21 mouse cellular contexts compared by ENCODE assay signal in the genomic region with DNA sequence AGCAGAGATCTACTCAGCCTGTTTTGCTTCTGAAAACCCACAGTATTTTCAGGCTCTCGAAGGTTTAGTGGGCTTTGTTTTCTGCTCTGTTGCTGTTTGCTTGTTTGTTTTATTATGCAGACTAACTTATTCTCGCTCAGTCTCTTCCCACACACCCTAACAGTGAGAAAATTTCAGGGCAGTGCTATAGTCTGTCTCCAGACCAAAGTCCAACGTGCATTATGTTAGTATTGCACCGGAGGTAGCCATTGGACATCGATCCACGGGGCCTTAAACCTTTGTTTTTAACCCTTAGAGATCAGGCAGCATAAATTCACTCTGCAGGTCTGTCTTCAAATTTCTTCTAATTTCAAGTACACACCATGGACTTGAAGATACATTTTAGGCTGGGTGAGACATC. TPM values are rescaled to one million over a fixed set of nuclear protein-coding genes. Genes with fewer than 3 reads are reported as not detected.
DNase-seq lines count a peak whose midpoint lies in the region; ATAC-seq and TF ChIP-seq lines count a peak whose summit lies in the region.
"Had no signal": no experiment of that assay in that cellular context is flagged by ENCODE, and none has a peak within 500 bp of the region (broad histone marks: within the 10 kb centered on the region; RNA-seq: fewer than 3 reads in every experiment).

No protein-coding gene starts in this region.

- 0 out of 2 replicates have a peak overlapping the region, but pooled peaks have one; percentile 5 for H3K4me2 ChIP-seq in intestine, embryonic 14.5 days (ENCODE audit: low read length)
- H3K4me2 ChIP-seq in liver, embryonic 12.5 days, result peak overlapping the region; percentile 62
- no peak overlapping the region for H3K4me2 ChIP-seq in hindbrain, embryonic 14.5 days (replicated peaks)
- H3K4me2 ChIP-seq: midbrain, embryonic 12.5 days had no signal

- no peak overlapping the region for H3K4me3 ChIP-seq in layer of hippocampus, adult 2 months
- H3K4me3 ChIP-seq in intestine, embryonic 14.5 days (ENCODE audit: low read depth, low read length), result no peak overlapping the region
- H3K4me3 ChIP-seq in liver, embryonic 12.5 days, result no peak overlapping the region
- no peak overlapping the region for H3K4me3 ChIP-seq in olfactory bulb, adult 2 months (ENCODE audit: insufficient read depth, low read depth, low read length)
- H3K4me3 ChIP-seq in hindbrain, embryonic 14.5 days (replicated peaks; ENCODE audit: low read length), result no peak overlapping the region
- H3K4me3 ChIP-seq: forebrain, embryonic 10.5 days; midbrain, embryonic 12.5 days had no signal

- no peaks in the 10 kb centered on the region for H3K36me3 ChIP-seq in intestine, embryonic 14.5 days (ENCODE audit: control insufficient read depth, insufficient read depth, low read length)
- no peaks in the 10 kb centered on the region for H3K36me3 ChIP-seq in liver, embryonic 12.5 days
- peaks cover 6% of the 10 kb centered on the region for H3K36me3 ChIP-seq in hindbrain, embryonic 14.5 days (replicated peaks; ENCODE audit: control insufficient read depth, insufficient read depth)

- no peaks in the 10 kb centered on the region for H3K4me1 ChIP-seq in intestine, embryonic 14.5 days (replicated peaks; ENCODE audit: control insufficient read depth, insufficient read depth, low read length)
- H3K4me1 ChIP-seq in liver, embryonic 12.5 days, result peaks cover 46% of the 10 kb centered on the region
- H3K4me1 ChIP-seq in olfactory bulb, adult 2 months (ENCODE audit: control insufficient read depth, insufficient read depth, low read length), result peaks cover 8% of the 10 kb centered on the region; the same call in 1 of the 2 replicates
- no peaks in the 10 kb centered on the region for H3K4me1 ChIP-seq in hindbrain, embryonic 14.5 days (replicated peaks; ENCODE audit: control insufficient read depth, insufficient read depth, low read length)

- WGBS in intestine, embryonic 14.5 days, result 72% methylated on average over 6 of the region's 6 CpGs
- WGBS in liver, embryonic 12.5 days (ENCODE audit: insufficient replicate concordance), result 74% methylated on average over 6 of the region's 6 CpGs
- 39% methylated on average over 6 of the region's 6 CpGs for WGBS in olfactory bulb, adult 2 months
- 77% methylated on average over 6 of the region's 6 CpGs for WGBS in hindbrain, embryonic 14.5 days

- TF ChIP-seq CTCF in layer of hippocampus, adult 2 months (conservative IDR thresholded peaks at IDR 0.05), result no peak
- TF ChIP-seq CTCF in olfactory bulb, adult 2 months (IDR thresholded peaks at IDR 0.05; ENCODE audit: insufficient read depth, low read depth, low read length), result no peak

- TF ChIP-seq POLR2A in olfactory bulb, adult 2 months (IDR thresholded peaks at IDR 0.05; ENCODE audit: insufficient read depth, low read depth, low read length), result no peak

- H3K27me3 ChIP-seq in intestine, embryonic 14.5 days (replicated peaks; ENCODE audit: control insufficient read depth, insufficient read depth, low read length), result no peaks in the 10 kb centered on the region
- H3K27me3 ChIP-seq in liver, embryonic 12.5 days (replicated peaks), result no peaks in the 10 kb centered on the region
- H3K27me3 ChIP-seq in hindbrain, embryonic 14.5 days (ENCODE audit: control insufficient read depth, insufficient read depth, low read length), result no peaks in the 10 kb centered on the region
- H3K27me3 ChIP-seq: midbrain, embryonic 12.5 days had no signal

- no peak overlapping the region for H3K9ac ChIP-seq in intestine, embryonic 14.5 days (ENCODE audit: low read length)
- H3K9ac ChIP-seq in liver, embryonic 12.5 days, result no peak overlapping the region
- H3K9ac ChIP-seq in hindbrain, embryonic 14.5 days, result no peak overlapping the region
- H3K9ac ChIP-seq: midbrain, embryonic 12.5 days had no signal

- DNase-seq in layer of hippocampus, adult 2 months (ENCODE audit: low spot score in 2 of 2), result no peak
- no peak for DNase-seq in layer of hippocampus, postnatal 36 days
- no peak for DNase-seq in intestine, embryonic 14.5 days (ENCODE audit: low spot score)
- no peak for DNase-seq in spleen, adult 12 weeks (ENCODE audit: low spot score)
- no peak for DNase-seq in hindbrain, embryonic 14.5 days (ENCODE audit: low spot score)
- DNase-seq: adrenal gland, postnatal 36 days; cerebellum, adult 9-11 months; gastrocnemius, postnatal 10 days; heart, adult 18-20 months; kidney, adult 18-20 months; lung, adult 18-20 months; lung, postnatal 10 days; retina, postnatal 1 day; right cerebral cortex, postnatal 25 days; thymus, postnatal 25 days had no signal

- no peaks in the 10 kb centered on the region for H3K9me3 ChIP-seq in intestine, embryonic 14.5 days (ENCODE audit: control insufficient read depth, low read length)
- no peaks in the 10 kb centered on the region for H3K9me3 ChIP-seq in liver, embryonic 12.5 days (replicated peaks)
- H3K9me3 ChIP-seq in hindbrain, embryonic 14.5 days (ENCODE audit: control insufficient read depth, low read length), result no peaks in the 10 kb centered on the region
- H3K9me3 ChIP-seq: forebrain, embryonic 10.5 days; midbrain, embryonic 12.5 days had no signal

- H3K27ac ChIP-seq in layer of hippocampus, adult 2 months, result 0 out of 2 replicates have a peak overlapping the region, but pooled peaks have one; percentile 55
- H3K27ac ChIP-seq in intestine, embryonic 14.5 days (ENCODE audit: low read depth), result no peak overlapping the region
- H3K27ac ChIP-seq in liver, embryonic 12.5 days, result peak overlapping the region; percentile 94
- H3K27ac ChIP-seq in olfactory bulb, adult 2 months (ENCODE audit: insufficient read depth, low read depth, low read length), result peak overlapping the region; percentile 27; the same call in 1 of the 2 replicates
- no peak overlapping the region for H3K27ac ChIP-seq in hindbrain, embryonic 14.5 days
- H3K27ac ChIP-seq: forebrain, embryonic 10.5 days; midbrain, embryonic 12.5 days had no signal

- ATAC-seq in intestine, embryonic 14.5 days (replicated peaks; ENCODE audit: low FRiP score, low TSS enrichment, low read depth), result no peak; the same call in 1 of the 2 replicates
- no peak for ATAC-seq in liver, embryonic 12.5 days
- no peak for ATAC-seq in hindbrain, embryonic 14.5 days (ENCODE audit: low FRiP score)
- ATAC-seq: forebrain, embryonic 16.5 days; hindbrain, embryonic 16.5 days had no signal

RNA-seq across cellular contexts. Expression of a gene that starts 50.5 kb away (rescaled TPM):
- 1 to 10 TPM; 1.1 to 1.4 TPM for total RNA-seq in layer of hippocampus, adult 2 months (2021)
- total RNA-seq in layer of hippocampus, postnatal 36 days (2021), result under 1 TPM; 0.75 to 0.83 TPM
- polyA plus RNA-seq in intestine, embryonic 14.5 days (2014; fragmentation: Nextera tagmentation; extraction: Ambion mirVana), result 2.1 and 2.3 TPM in 2 replicates
- 0.44 and 0.48 TPM in 2 replicates for polyA plus RNA-seq in liver, embryonic 12.5 days (2016; fragmentation: Nextera tagmentation; extraction: Ambion mirVana)
- not detected in 2 replicates for polyA plus RNA-seq in olfactory bulb, adult 2 months (2012; ENCODE audit: insufficient read depth, insufficient read length, low replicate concordance, missing spikeins)
- 10.3 and 12.9 TPM in 2 replicates for polyA plus RNA-seq in hindbrain, embryonic 14.5 days (2014; fragmentation: Nextera tagmentation; extraction: Ambion mirVana)
- total RNA-seq: heart, adult 18-20 months had no signal

RNA-seq across cellular contexts. Expression of a gene that starts 51.4 kb away (rescaled TPM):
- 10 to 100 TPM; 64.3 to 65.7 TPM for total RNA-seq in layer of hippocampus, adult 2 months (2021)
- 10 to 100 TPM; 65.0 to 65.7 TPM for total RNA-seq in layer of hippocampus, postnatal 36 days (2021)
- 2.9 and 3.5 TPM in 2 replicates for polyA plus RNA-seq in intestine, embryonic 14.5 days (2014; fragmentation: Nextera tagmentation; extraction: Ambion mirVana)
- polyA plus RNA-seq in liver, embryonic 12.5 days (2016; fragmentation: Nextera tagmentation; extraction: Ambion mirVana), result 0.60 and 0.72 TPM in 2 replicates
- 56.9 TPM in 1 of 2 replicates, not detected in the other for polyA plus RNA-seq in olfactory bulb, adult 2 months (2012; ENCODE audit: insufficient read depth, insufficient read length, low replicate concordance, missing spikeins)
- polyA plus RNA-seq in hindbrain, embryonic 14.5 days (2014; fragmentation: Nextera tagmentation; extraction: Ambion mirVana), result 23.0 and 26.3 TPM in 2 replicates

Comparison
In these comparisons a context has a peak if more than half of its experiments do, and no peak if none do; other contexts are left out.
1. H3K27ac ChIP-seq: peak in layer of hippocampus, adult 2 months (single experiment), liver, embryonic 12.5 days (single experiment) and olfactory bulb, adult 2 months (single experiment); none in intestine, embryonic 14.5 days (single experiment) and hindbrain, embryonic 14.5 days (single experiment).